In the genomic region with DNA sequence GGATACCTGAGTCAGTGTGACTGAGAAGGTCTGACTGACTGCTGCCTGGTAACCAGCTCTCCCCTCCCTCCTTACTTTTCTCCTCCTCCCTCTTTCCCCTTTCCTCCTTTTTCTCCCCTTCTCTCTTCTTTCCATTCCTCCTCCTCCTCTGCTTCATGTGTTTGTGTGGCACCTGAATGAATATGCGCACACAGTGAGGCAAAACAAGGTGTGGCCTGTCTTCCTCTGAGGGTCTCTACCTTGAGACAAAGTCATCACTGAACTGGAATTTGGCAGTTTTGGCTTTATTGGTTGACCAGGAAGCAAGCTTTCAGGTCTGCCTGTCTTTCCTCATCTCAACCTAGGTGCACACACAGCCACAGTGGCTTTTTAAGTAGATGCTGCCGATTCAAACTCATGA, we compare ENCODE assay signal across 17 mouse cellular contexts. TPM values are rescaled to one million over a fixed set of nuclear protein-coding genes. Genes with fewer than 3 reads are reported as not detected.
"Had no signal": no experiment of that assay in that cellular context is flagged by ENCODE, and none has a peak within 500 bp of the region (broad histone marks: within the 10 kb centered on the region; RNA-seq: fewer than 3 reads in every experiment).

No protein-coding gene starts in this region.

- H3K4me2 ChIP-seq: neural tube, embryonic 12.5 days; neural tube, embryonic 13.5 days; stomach, embryonic 15.5 days had no signal

- DNase-seq: retina, postnatal 1 day; right cerebral cortex, adult 18-20 months; right cerebral cortex, postnatal 14 days; right cerebral cortex, postnatal 25 days; right cerebral cortex, postnatal 4 days; spleen, adult 18-20 months; thymus, adult 18-20 months; thymus, adult 2 months; thymus, postnatal 14 days; thymus, postnatal 25 days; thymus, postnatal 36 days; thymus, postnatal 4 days had no signal

- H3K9ac ChIP-seq: neural tube, embryonic 12.5 days; neural tube, embryonic 13.5 days; stomach, embryonic 15.5 days had no signal

- H3K4me3 ChIP-seq: neural tube, embryonic 12.5 days; neural tube, embryonic 13.5 days; stomach, embryonic 15.5 days had no signal

- H3K36me3 ChIP-seq: neural tube, embryonic 12.5 days had no signal

- H3K27ac ChIP-seq: neural tube, embryonic 12.5 days; neural tube, embryonic 13.5 days; stomach, embryonic 15.5 days; stomach, postnatal 0 days had no signal

- H3K9me3 ChIP-seq: neural tube, embryonic 12.5 days; neural tube, embryonic 13.5 days; stomach, embryonic 15.5 days had no signal

- H3K27me3 ChIP-seq: stomach, embryonic 15.5 days had no signal

- H3K4me1 ChIP-seq: neural tube, embryonic 12.5 days; stomach, embryonic 15.5 days had no signal

RNA-seq across cellular contexts. Expression of gene Nkx6-2, which starts 45.8 kb away (rescaled TPM):
- total RNA-seq: neutrophil, adult 5-6 weeks had no signal
